Mouse (Mus musculus) E14TG2a.4 (cell line): ENCODE results near the gene Gdi1.

Source experiments
- H3K27me3 ChIP-seq: 2 replicates; pipeline ENCODE4 v1.6.1; 2014; ENCODE audit warnings: low read length, control low read depth; ENCODE audit not compliant: insufficient read depth
- H3K36me3 ChIP-seq: 2 replicates; pipeline ENCODE4 v1.6.1; 2014; ENCODE audit warnings: low read length, control low read depth; ENCODE audit not compliant: insufficient read depth
- H3K4me1 ChIP-seq: replicated peaks from 2 replicates; pipeline ENCODE4 v1.6.1; 2014; ENCODE audit warnings: low read depth, low read length, control low read depth
- H3K4me3 ChIP-seq: replicated peaks from 2 replicates; pipeline ENCODE4 v1.5.1; 2014; ENCODE audit warnings: mild to moderate bottlenecking, low read length
- H3K9me3 ChIP-seq: 2 replicates; pipeline ENCODE4 v1.6.1; 2014; ENCODE audit warnings: low read length, control low read depth
- CTCF ChIP-seq: conservative IDR thresholded peaks from 2 replicates; pipeline ENCODE4 v1.5.1; 2014; ENCODE audit warnings: low read length
- NANOG ChIP-seq: IDR thresholded peaks from 2 replicates; pipeline ENCODE4 v1.6.1; 2014; ENCODE audit warnings: borderline replicate concordance, low read length, mixed read lengths
- POU5F1 ChIP-seq: IDR thresholded peaks from 2 replicates; pipeline ENCODE4 v1.6.1; 2014; ENCODE audit warnings: low read length, borderline replicate concordance

Gene Gdi1

GRCm38 (mm10) chrX:74304867-74305700 lies at the start of gene Gdi1:
Gdi1 (plus strand) TSS chrX:74304998.
- TF ChIP-seq NANOG (no peak), CTCF (no peak), POU5F1 (no peak)

GRCm38 (mm10) chrX:74257746-74258145 lies 47.1 kb upstream of the Gdi1 start:
- H3K4me1 ChIP-seq, result peaks cover 9% of the 10 kb centered on the region
- no peak overlapping the region for H3K4me3 ChIP-seq
- TF ChIP-seq POU5F1 (no peak), CTCF (no peak), NANOG (no peak)
- H3K36me3 ChIP-seq, result peaks cover 41% of the 10 kb centered on the region
- no peaks in the 10 kb centered on the region for H3K9me3 ChIP-seq
- H3K27me3 ChIP-seq, result no peaks in the 10 kb centered on the region

More at GRCm38 (mm10) chrX:74304867-74305700, at the start of gene Gdi1:
- Histone ChIP-seq H3K36me3 (peaks cover 82% of the 10 kb centered on the region), H3K4me1 (peaks cover 23% of the 10 kb centered on the region), H3K27me3 (no peaks in the 10 kb centered on the region), H3K9me3 (no peaks in the 10 kb centered on the region), H3K4me3 (peak within 1 kb of the TSS; percentile 81)

GRCm38 (mm10) chrX:74269736-74270061 lies 35.1 kb upstream of the Gdi1 start:
- Histone ChIP-seq H3K4me1 (peaks cover 13% of the 10 kb centered on the region), H3K36me3 (peaks cover 27% of the 10 kb centered on the region), H3K27me3 (no peaks in the 10 kb centered on the region), H3K9me3 (no peaks in the 10 kb centered on the region), H3K4me3 (peak overlapping the region; percentile 77)
- no peak for TF ChIP-seq NANOG
- TF ChIP-seq POU5F1, result no peak
- no peak for TF ChIP-seq CTCF

- Histone ChIP-seq H3K4me1 (peaks cover 13% of the 10 kb centered on the region), H3K27me3 (no peaks in the 10 kb centered on the region), H3K4me3 (peak within 1 kb of the TSS; percentile 87), H3K9me3 (no peaks in the 10 kb centered on the region), H3K36me3 (peaks cover 27% of the 10 kb centered on the region)
- TF ChIP-seq POU5F1, result no peak
Measured at GRCm38 (mm10) chrX:74270062-74270901, 34.5 kb upstream of the Gdi1 start, which contains the start of gene Rpl10. Rpl10 (plus strand) TSS chrX:74270812.

GRCm38 (mm10) chrX:74270902-74271551 lies 33.8 kb upstream of the Gdi1 start:
- TF ChIP-seq POU5F1 (no peak), NANOG (no peak), CTCF (no peak)
- peaks cover 13% of the 10 kb centered on the region for H3K4me1 ChIP-seq
- peak overlapping the region; percentile 87 for H3K4me3 ChIP-seq
- no peaks in the 10 kb centered on the region for H3K27me3 ChIP-seq
- H3K36me3 ChIP-seq, result peaks cover 27% of the 10 kb centered on the region
- H3K9me3 ChIP-seq, result no peaks in the 10 kb centered on the region

- TF ChIP-seq NANOG (no peak), CTCF (no peak), POU5F1 (no peak)
- Histone ChIP-seq H3K27me3 (no peaks in the 10 kb centered on the region), H3K9me3 (no peaks in the 10 kb centered on the region)
Measured at GRCm38 (mm10) chrX:74273422-74274322, 31.1 kb upstream of the Gdi1 start.

GRCm38 (mm10) chrX:74277916-74278315 lies 26.9 kb upstream of the Gdi1 start:
- Histone ChIP-seq H3K27me3 (no peaks in the 10 kb centered on the region), H3K4me1 (peaks cover 5% of the 10 kb centered on the region), H3K36me3 (peaks cover 8% of the 10 kb centered on the region), H3K9me3 (no peaks in the 10 kb centered on the region), H3K4me3 (no peak overlapping the region)
- no peak for TF ChIP-seq CTCF
- TF ChIP-seq POU5F1, result no peak
- no peak for TF ChIP-seq NANOG

More at GRCm38 (mm10) chrX:74273422-74274322, 31.1 kb upstream of the Gdi1 start:
- Histone ChIP-seq H3K4me3 (no peak overlapping the region), H3K36me3 (peaks cover 27% of the 10 kb centered on the region), H3K4me1 (peaks cover 8% of the 10 kb centered on the region)
